In the genomic region with DNA sequence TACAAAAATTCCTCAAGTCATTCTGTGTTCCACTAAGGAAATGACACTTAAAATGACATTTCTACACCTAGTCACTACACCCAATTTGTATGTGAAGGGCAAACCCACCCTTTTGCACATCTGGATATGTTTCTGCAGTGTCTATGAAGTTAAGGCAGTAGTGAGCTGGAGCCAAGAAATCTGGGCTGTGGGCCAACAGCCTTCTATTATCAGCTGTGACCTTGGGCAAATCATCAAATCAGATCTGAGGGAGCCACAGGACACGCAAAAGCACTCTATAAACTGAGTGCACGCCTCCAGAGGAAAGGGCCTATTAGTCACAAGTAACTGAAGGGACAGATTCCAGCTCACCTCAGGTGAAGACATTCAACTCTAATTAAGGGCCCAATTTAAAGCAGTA, we compare ENCODE assay signal across 9 mouse cellular contexts. TPM values are rescaled to one million over a fixed set of nuclear protein-coding genes. Genes with fewer than 3 reads are reported as not detected.
A peak's percentile ranks its signal among the peaks of the same experiment; 100 is the strongest.
DNase-seq lines count a peak whose midpoint lies in the region; ATAC-seq and TF ChIP-seq lines count a peak whose summit lies in the region.
"Had no signal": no experiment of that assay in that cellular context is flagged by ENCODE, and none has a peak within 500 bp of the region (broad histone marks: within the 10 kb centered on the region; RNA-seq: fewer than 3 reads in every experiment).

No protein-coding gene starts in this region.

- H3K27ac ChIP-seq in hindbrain, embryonic 14.5 days, result no peak overlapping the region
- no peak overlapping the region for H3K27ac ChIP-seq in hindbrain, embryonic 10.5 days
- H3K27ac ChIP-seq in brown adipose tissue, adult 24 weeks (replicated peaks; ENCODE audit: low read depth, low read length), result peak overlapping the region; percentile 54; the same call in 1 of the 2 replicates
- peak overlapping the region; percentile 64 for H3K27ac ChIP-seq in limb, embryonic 12.5 days
- H3K27ac ChIP-seq in small intestine, adult 2 months (ENCODE audit: insufficient read depth, low read depth, low read length), result peak overlapping the region; percentile 73; the same call in 1 of the 2 replicates
- H3K27ac ChIP-seq: embryonic facial prominence, embryonic 15.5 days had no signal

- no peak for DNase-seq in hindbrain, embryonic 14.5 days (ENCODE audit: low spot score)
- no peak for DNase-seq in hindbrain, embryonic 10.5 days (ENCODE audit: low spot score)
- peak; percentile 74 to 77 for DNase-seq in heart, postnatal 14 days
- DNase-seq in B cell, adult 2 months, result no peak

- peak overlapping the region; percentile 62; the same call in 1 of the 2 replicates for H3K4me2 ChIP-seq in hindbrain, embryonic 14.5 days (replicated peaks)
- peak overlapping the region; percentile 90 for H3K4me2 ChIP-seq in limb, embryonic 12.5 days

- intact Hi-C loops in heart, postnatal 14 days (cut with DNase I), result no loop called here

- H3K27me3 ChIP-seq in hindbrain, embryonic 14.5 days (ENCODE audit: control insufficient read depth, insufficient read depth, low read length), result no peaks in the 10 kb centered on the region
- no peaks in the 10 kb centered on the region for H3K27me3 ChIP-seq in hindbrain, embryonic 10.5 days (ENCODE audit: insufficient read depth, poor library complexity, severe bottlenecking)
- H3K27me3 ChIP-seq in limb, embryonic 12.5 days, result no peaks in the 10 kb centered on the region
- H3K27me3 ChIP-seq in small intestine, adult 2 months (ENCODE audit: control insufficient read depth, insufficient read depth, low read length), result no peaks in the 10 kb centered on the region
- H3K27me3 ChIP-seq: embryonic facial prominence, embryonic 15.5 days had no signal

- peaks cover 29% of the 10 kb centered on the region for H3K4me1 ChIP-seq in hindbrain, embryonic 14.5 days (replicated peaks; ENCODE audit: control insufficient read depth, insufficient read depth, low read length)
- peaks cover 39% of the 10 kb centered on the region for H3K4me1 ChIP-seq in hindbrain, embryonic 10.5 days (replicated peaks)
- H3K4me1 ChIP-seq in brown adipose tissue, adult 24 weeks (ENCODE audit: control insufficient read depth, insufficient read depth, insufficient read length, low read length), result peaks cover 5% of the 10 kb centered on the region; the same call in 1 of the 2 replicates
- H3K4me1 ChIP-seq in limb, embryonic 12.5 days (replicated peaks), result peaks cover 45% of the 10 kb centered on the region
- H3K4me1 ChIP-seq in small intestine, adult 2 months (ENCODE audit: control insufficient read depth, insufficient read depth, insufficient read length, low read length), result peaks cover 4% of the 10 kb centered on the region

- no peak for ATAC-seq in hindbrain, embryonic 14.5 days (ENCODE audit: low FRiP score)
- ATAC-seq in limb, embryonic 12.5 days (ENCODE audit: insufficient number of reproducible peaks, insufficient read depth, low FRiP score, low TSS enrichment, low read depth), result no peak
- no peak for ATAC-seq in frontal cortex, adult (ENCODE audit: low TSS enrichment)

- TF ChIP-seq POLR2A in small intestine, adult 2 months (IDR thresholded peaks at IDR 0.05; ENCODE audit: low read depth, low read length), result no peak

- peaks cover 50% of the 10 kb centered on the region for H3K36me3 ChIP-seq in hindbrain, embryonic 14.5 days (replicated peaks; ENCODE audit: control insufficient read depth, insufficient read depth)
- H3K36me3 ChIP-seq in hindbrain, embryonic 10.5 days, result peaks cover 60% of the 10 kb centered on the region
- H3K36me3 ChIP-seq in limb, embryonic 12.5 days, result peaks cover 44% of the 10 kb centered on the region
- peaks cover 23% of the 10 kb centered on the region for H3K36me3 ChIP-seq in small intestine, adult 2 months (ENCODE audit: control insufficient read depth, insufficient read depth, low read length)

- peak overlapping the region; percentile 97; the same call in 1 of the 2 replicates for H3K9ac ChIP-seq in hindbrain, embryonic 14.5 days
- H3K9ac ChIP-seq in limb, embryonic 12.5 days (replicated peaks), result no peak overlapping the region
- H3K9ac ChIP-seq: embryonic facial prominence, embryonic 15.5 days had no signal

- 23% methylated on average over 2 of the region's 2 CpGs for WGBS in hindbrain, embryonic 14.5 days
- 84% methylated on average over 2 of the region's 2 CpGs for WGBS in hindbrain, embryonic 10.5 days
- 30% methylated on average over 2 of the region's 2 CpGs for WGBS in limb, embryonic 12.5 days
- WGBS in small intestine, adult 2 months, result 5% methylated on average over 2 of the region's 2 CpGs

- no peak for TF ChIP-seq CTCF in small intestine, adult 2 months (IDR thresholded peaks at IDR 0.05; ENCODE audit: extremely low read depth, insufficient read length, insufficient replicate concordance, low read depth, low read length)

- no peaks in the 10 kb centered on the region for H3K9me3 ChIP-seq in hindbrain, embryonic 14.5 days (ENCODE audit: control insufficient read depth, low read length)
- no peaks in the 10 kb centered on the region for H3K9me3 ChIP-seq in hindbrain, embryonic 10.5 days
- no peaks in the 10 kb centered on the region for H3K9me3 ChIP-seq in limb, embryonic 12.5 days
- H3K9me3 ChIP-seq: embryonic facial prominence, embryonic 15.5 days had no signal

- no peak overlapping the region for H3K4me3 ChIP-seq in hindbrain, embryonic 14.5 days (replicated peaks; ENCODE audit: low read length)
- H3K4me3 ChIP-seq in hindbrain, embryonic 10.5 days, result no peak overlapping the region
- H3K4me3 ChIP-seq in brown adipose tissue, adult 24 weeks (ENCODE audit: insufficient read depth, low read depth, low read length), result no peak overlapping the region
- H3K4me3 ChIP-seq in limb, embryonic 12.5 days (replicated peaks), result peak overlapping the region; percentile 93
- no peak overlapping the region for H3K4me3 ChIP-seq in small intestine, adult 2 months (ENCODE audit: low read depth, low read length)
- H3K4me3 ChIP-seq: embryonic facial prominence, embryonic 15.5 days had no signal

RNA-seq across cellular contexts. Expression of a gene that starts 3.2 kb away (rescaled TPM):
- 84.6 and 88.6 TPM in 2 replicates for polyA plus RNA-seq in hindbrain, embryonic 14.5 days (2014; fragmentation: Nextera tagmentation; extraction: Ambion mirVana)
- 92.6 and 108 TPM in 2 replicates for polyA plus RNA-seq in hindbrain, embryonic 10.5 days (2016; fragmentation: Nextera tagmentation; extraction: Ambion mirVana)
- polyA plus RNA-seq in brown adipose tissue, adult 24 weeks (2012; ENCODE audit: insufficient read depth, insufficient read length, missing spikeins), result 4.5 and 10.3 TPM in 2 replicates
- total RNA-seq in heart, postnatal 14 days (2021), result 10 to 100 TPM; 37.2 to 38.0 TPM
- 151 and 164 TPM in 2 replicates for polyA plus RNA-seq in limb, embryonic 12.5 days (2016; fragmentation: Nextera tagmentation; extraction: Ambion mirVana)
- 27.3 and 40.4 TPM in 2 replicates for polyA plus RNA-seq in small intestine, adult 2 months (2012; rRNA removed)

Comparison
In these comparisons a context has a peak if more than half of its experiments do, and no peak if none do; other contexts are left out.
1. DNase-seq: peak in heart, postnatal 14 days (2 of 2); none in hindbrain, embryonic 14.5 days (single experiment), hindbrain, embryonic 10.5 days (single experiment) and B cell, adult 2 months (0 of 2).
2. H3K27ac ChIP-seq: peak in brown adipose tissue, adult 24 weeks (single experiment), limb, embryonic 12.5 days (single experiment) and small intestine, adult 2 months (single experiment); none in hindbrain, embryonic 14.5 days (single experiment) and hindbrain, embryonic 10.5 days (single experiment).